Mouse (Mus musculus) heart, embryonic 11.5 days (tissue): Measurements from ENCODE around the gene Olfr1189. TPM values are rescaled to one million over a fixed set of nuclear protein-coding genes. Genes with fewer than 3 reads are reported as not detected.
"Not testable (repeated sequence)": the region's sequence is repeated elsewhere in the genome, so short reads cannot be mapped to it uniquely, and the experiment has no call there.

Experiments used
- ATAC-seq: fragments of 200-750 bp; cut with Nextera tagmentation; replicated peaks from 2 replicates; pipeline ENCODE4 v1.8.0; 2017; ENCODE audit warnings: moderate library complexity; ENCODE audit not compliant: insufficient number of reproducible peaks, low FRiP score, low TSS enrichment
- H3K27ac ChIP-seq: fragments of 300-500 bp; sonication (generic); 2 replicates; pipeline ENCODE4 v1.5.1; 2014; ENCODE audit warnings: mild to moderate bottlenecking, low read depth, low read length
- H3K27me3 ChIP-seq: fragments of 300-500 bp; sonication (generic); 2 replicates; pipeline ENCODE4 v1.6.1; 2014; ENCODE audit warnings: mild to moderate bottlenecking, low read length, mixed read lengths; ENCODE audit not compliant: control insufficient read depth, insufficient read depth
- H3K36me3 ChIP-seq: fragments of 300-500 bp; sonication (generic); 2 replicates; pipeline ENCODE4 v1.6.1; 2014; ENCODE audit warnings: mild to moderate bottlenecking, low read length, moderate library complexity, mixed read lengths; ENCODE audit not compliant: control insufficient read depth, insufficient read depth
- H3K4me1 ChIP-seq: fragments of 300-500 bp; sonication (generic); 2 replicates; pipeline ENCODE4 v1.6.1; 2014; ENCODE audit warnings: low read length; ENCODE audit not compliant: control insufficient read depth, insufficient read depth
- H3K4me2 ChIP-seq: fragments of 300-500 bp; sonication (generic); 2 replicates; pipeline ENCODE4 v1.6.1; 2014; ENCODE audit warnings: mild to moderate bottlenecking, moderate library complexity
- H3K4me3 ChIP-seq: fragments of 300-500 bp; sonication (generic); 2 replicates; pipeline ENCODE4 v1.5.1; 2014; ENCODE audit warnings: low read depth, low read length
- H3K9ac ChIP-seq: fragments of 300-500 bp; sonication (generic); 2 replicates; pipeline ENCODE4 v1.6.1; 2014; ENCODE audit warnings: mild to moderate bottlenecking, low read depth, low read length, moderate library complexity
- H3K9me3 ChIP-seq: fragments of 300-500 bp; sonication (generic); replicated peaks from 2 replicates; pipeline ENCODE4 v1.6.1; 2016; ENCODE audit warnings: low read length; ENCODE audit not compliant: control insufficient read depth
- WGBS: fragments of 180-500 bp; shearing (Covaris S2); extraction: QIAGEN DNeasy Blood & Tissue Kit; methylation state at CpG from one replicate; pipeline ENCODE4 v1.1.7; 2014; ENCODE audit not compliant: insufficient replicate concordance; 5-methylcytosine and 5-hydroxymethylcytosine counted together
- polyA plus RNA-seq: library from polyadenylated mRNA; unstranded; fragments of >200 nt; fragmentation: Nextera tagmentation; extraction: Ambion mirVana; gene quantifications from 2 replicates; pipeline ENCODE4 v1.2.1, GENCODE M21; 2014

Gene Olfr1189
- polyA plus RNA-seq, result not detected in 2 replicates

DNA sequence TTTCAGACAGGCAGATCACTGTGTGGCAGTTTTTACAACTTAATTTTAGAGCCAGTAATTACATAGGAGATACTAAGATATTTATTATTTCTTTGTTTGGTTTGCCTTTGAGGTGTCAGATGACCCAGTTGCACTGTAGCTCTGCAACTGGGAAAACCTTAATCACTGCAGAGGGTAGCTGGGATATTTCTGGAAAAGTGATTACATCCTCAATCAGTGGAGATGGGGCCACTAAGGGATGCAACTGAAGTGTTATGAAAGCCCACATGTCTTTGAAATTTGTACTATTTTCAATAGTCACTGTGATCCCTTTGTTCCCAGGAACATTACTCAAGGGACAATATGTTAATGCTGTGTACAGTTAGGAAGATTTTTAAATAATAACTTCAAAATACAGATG, at the start of gene Olfr1189:
Olfr1189 (plus strand) TSS at position 301 of the 400 bp plus-strand sequence.
- H3K4me3 ChIP-seq, result no peak within 1 kb of the TSS
- ATAC-seq, result no peak
- H3K27me3 ChIP-seq, result no peaks in the 10 kb centered on the region
- H3K36me3 ChIP-seq, result no peaks in the 10 kb centered on the region
- no peak within 1 kb of the TSS for H3K27ac ChIP-seq
- H3K4me1 ChIP-seq, result no peaks in the 10 kb centered on the region
- H3K4me2 ChIP-seq, result no peak within 1 kb of the TSS
- H3K9me3 ChIP-seq, result no peaks in the 10 kb centered on the region
- no peak within 1 kb of the TSS for H3K9ac ChIP-seq

DNA sequence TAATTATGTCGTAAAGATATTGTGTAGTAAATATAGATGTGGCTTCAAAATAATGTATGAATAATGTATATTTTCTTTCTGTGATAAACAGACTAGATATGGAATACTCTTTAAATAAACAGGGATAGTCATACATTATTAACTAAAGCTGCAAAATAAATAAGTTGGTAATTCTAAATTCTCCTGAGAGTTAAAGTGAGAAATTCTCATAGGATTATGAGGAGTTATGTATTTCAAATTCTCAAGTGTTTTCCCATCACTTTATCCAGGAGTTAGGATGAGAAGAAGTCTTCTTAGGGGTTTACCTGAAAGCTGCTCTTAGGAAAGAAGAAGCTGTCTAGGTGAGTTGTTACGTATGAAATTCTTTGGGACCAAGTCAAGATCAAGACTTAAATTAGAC, 29.6 kb upstream of the Olfr1189 start, which contains the start of gene Olfr1188:
Olfr1188 (plus strand) TSS at position 301 of the 400 bp plus-strand sequence.
- no peak within 1 kb of the TSS for H3K9ac ChIP-seq
- WGBS, result 77% methylated on average over 2 of the region's 2 CpGs
- no peaks in the 10 kb centered on the region for H3K9me3 ChIP-seq
- no peaks in the 10 kb centered on the region for H3K36me3 ChIP-seq
- H3K4me3 ChIP-seq, result no peak within 1 kb of the TSS
- no peaks in the 10 kb centered on the region for H3K27me3 ChIP-seq
- no peak for ATAC-seq
- no peak within 1 kb of the TSS for H3K27ac ChIP-seq
- no peak within 1 kb of the TSS for H3K4me2 ChIP-seq
- H3K4me1 ChIP-seq, result no peaks in the 10 kb centered on the region

DNA sequence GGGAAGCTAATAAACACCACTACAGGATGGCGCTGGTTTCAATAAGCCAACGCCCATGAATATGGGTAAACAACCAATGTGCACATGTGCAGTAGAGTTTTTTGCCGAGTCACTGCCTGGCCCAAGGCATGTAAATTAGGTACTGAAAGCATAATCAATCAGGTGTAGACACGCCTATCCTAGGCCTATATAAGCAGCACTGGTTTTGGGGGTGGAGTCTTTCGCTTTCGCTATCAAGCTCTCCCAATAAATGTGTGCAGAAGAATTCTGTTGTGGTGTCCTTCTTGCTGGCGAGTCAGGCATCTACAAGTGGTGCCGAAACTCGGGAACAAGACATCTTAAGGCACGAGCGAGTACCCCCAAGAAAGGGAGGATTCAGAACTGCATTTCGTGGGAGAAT, 13.6 kb upstream of the Olfr1189 start:
- not testable (repeated sequence) for H3K36me3 ChIP-seq, H3K27ac ChIP-seq, H3K9ac ChIP-seq, H3K4me3 ChIP-seq, H3K4me1 ChIP-seq, ATAC-seq, H3K27me3 ChIP-seq, H3K9me3 ChIP-seq, H3K4me2 ChIP-seq
- 83% methylated on average over 12 of the region's 12 CpGs for WGBS

DNA sequence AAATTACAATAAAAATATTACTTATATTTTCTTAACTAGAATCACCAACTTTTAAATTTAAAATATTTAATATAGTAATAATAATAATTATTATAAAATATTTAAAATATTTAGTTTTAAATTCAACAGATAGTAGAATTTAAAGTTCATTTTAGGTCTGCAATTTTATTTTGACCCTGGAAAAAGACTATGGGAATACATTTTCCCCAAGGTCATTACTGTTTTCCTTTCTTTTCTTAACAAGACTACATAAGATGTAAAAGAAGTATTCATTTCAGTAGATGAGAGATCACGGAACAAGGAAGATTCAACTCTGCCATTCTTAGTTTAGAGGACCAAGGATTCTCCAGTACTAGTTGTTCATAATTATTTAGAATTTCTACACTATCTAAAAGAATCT, 54.0 kb downstream of the Olfr1189 start, which contains the start of gene Olfr1191-ps1:
Olfr1191-ps1 (plus strand) TSS at position 301 of the 400 bp plus-strand sequence.
- ATAC-seq, H3K9ac ChIP-seq: not testable (repeated sequence)
- 84% methylated on average over 1 of the region's 1 CpGs for WGBS

More for the DNA sequence above, 54.0 kb downstream of the Olfr1189 start, which contains the start of gene Olfr1191-ps1:
- H3K4me2 ChIP-seq, H3K36me3 ChIP-seq, H3K27ac ChIP-seq, H3K4me3 ChIP-seq, H3K4me1 ChIP-seq, H3K27me3 ChIP-seq, H3K9me3 ChIP-seq: not testable (repeated sequence)

Other genes with a start within 250 kb of the Olfr1189 start
- not detected in 2 replicates for gene Olfr1176, start 249.7 kb upstream of the Olfr1189 start, polyA plus RNA-seq
- not detected in 2 replicates for gene Olfr1177-ps, start 240.0 kb upstream of the Olfr1189 start, polyA plus RNA-seq
- not detected in 2 replicates for gene Olfr1178, start 199.4 kb upstream of the Olfr1189 start, polyA plus RNA-seq
- not detected in 2 replicates for gene Olfr1179, start 180.0 kb upstream of the Olfr1189 start, polyA plus RNA-seq
- not detected in 2 replicates for gene Olfr1180, start 167.3 kb upstream of the Olfr1189 start, polyA plus RNA-seq
- gene Olfr1181, start 160.3 kb upstream of the Olfr1189 start, polyA plus RNA-seq, result not detected in 2 replicates
- not detected in 2 replicates for gene Gm13757, start 137.3 kb upstream of the Olfr1189 start, polyA plus RNA-seq
- gene Olfr1183, start 131.6 kb upstream of the Olfr1189 start, polyA plus RNA-seq, result not detected in 2 replicates
- not detected in 2 replicates for gene Olfr1184, start 102.9 kb upstream of the Olfr1189 start, polyA plus RNA-seq
- gene Olfr1185-ps1, start 93.1 kb upstream of the Olfr1189 start, polyA plus RNA-seq, result not detected in 2 replicates
- not detected in 2 replicates for gene Olfr1186, start 67.9 kb upstream of the Olfr1189 start, polyA plus RNA-seq
- gene Olfr1188, start 29.5 kb upstream of the Olfr1189 start, polyA plus RNA-seq, result not detected in 2 replicates
- not detected in 2 replicates for gene Olfr1191-ps1, start 54.1 kb downstream of the Olfr1189 start, polyA plus RNA-seq
- gene Olfr1192-ps1, start 62.1 kb downstream of the Olfr1189 start, polyA plus RNA-seq, result not detected in 2 replicates
- gene Olfr1193, start 89.2 kb downstream of the Olfr1189 start, polyA plus RNA-seq, result not detected in 2 replicates
- not detected in 2 replicates for gene Olfr1195, start 102.7 kb downstream of the Olfr1189 start, polyA plus RNA-seq
- gene Olfr1196, start 118.1 kb downstream of the Olfr1189 start, polyA plus RNA-seq, result not detected in 2 replicates
- gene Olfr1197, start 145.9 kb downstream of the Olfr1189 start, polyA plus RNA-seq, result not detected in 2 replicates
- gene Olfr1198, start 164.9 kb downstream of the Olfr1189 start, polyA plus RNA-seq, result not detected in 2 replicates
- gene Olfr1199, start 174.0 kb downstream of the Olfr1189 start, polyA plus RNA-seq, result not detected in 2 replicates
- not detected in 2 replicates for gene Olfr1200, start 184.0 kb downstream of the Olfr1189 start, polyA plus RNA-seq
- not detected in 2 replicates for gene Olfr1201, start 206.6 kb downstream of the Olfr1189 start, polyA plus RNA-seq
- not detected in 2 replicates for gene Olfr1202, start 228.0 kb downstream of the Olfr1189 start, polyA plus RNA-seq
- not detected in 2 replicates for gene Olfr1205, start 243.3 kb downstream of the Olfr1189 start, polyA plus RNA-seq